Mouse (Mus musculus): ENCODE measurements around the gene Myh11.

DNA sequence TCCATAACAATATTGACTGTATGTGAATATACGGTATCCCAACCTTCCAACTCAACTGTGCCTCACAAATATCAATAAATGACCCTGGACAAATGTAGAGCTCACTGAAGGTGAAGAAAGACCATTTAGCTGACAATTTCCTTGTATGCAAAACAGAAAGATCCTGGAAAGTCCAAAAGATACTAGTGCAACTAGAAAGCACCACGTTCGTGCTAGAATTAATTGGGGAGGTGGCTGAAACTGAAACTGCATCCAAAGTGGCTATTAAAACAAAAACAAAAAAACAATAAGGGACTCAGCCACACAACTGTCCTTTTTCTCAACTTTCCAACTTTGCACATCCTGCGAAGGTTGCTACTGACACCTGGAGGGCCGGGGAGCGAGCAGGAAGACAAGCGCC is 132.6 kb downstream of the Myh11 start:
- TF ChIP-seq CTCF (IDR thresholded peaks at IDR 0.05; ENCODE audit: extremely low read depth, insufficient read depth, low read length) (no peak), POLR2A (IDR thresholded peaks at IDR 0.05; ENCODE audit: extremely low read depth, insufficient read depth, low read length) (no peak)
